Mouse (Mus musculus) intestine, postnatal 0 days (tissue): ENCODE measurements around the gene Son. TPM values are rescaled to one million over a fixed set of nuclear protein-coding genes. Genes with fewer than 3 reads are reported as not detected.

ENCODE experiments used
- ATAC-seq: fragments of 200-750 bp; cut with Nextera tagmentation; 2 replicates; pipeline ENCODE4 v1.8.0; 2017; ENCODE audit warnings: mild to moderate bottlenecking, moderate TSS enrichment, moderate library complexity
- H3K27ac ChIP-seq: fragments of 300-500 bp; sonication (generic); 2 replicates; pipeline ENCODE4 v1.5.1; 2014; ENCODE audit warnings: mild to moderate bottlenecking, low read depth, low read length, moderate library complexity
- H3K27me3 ChIP-seq: fragments of 300-500 bp; sonication (generic); replicated peaks from 2 replicates; pipeline ENCODE4 v1.6.1; 2014; ENCODE audit warnings: low read length, mixed read lengths; ENCODE audit not compliant: control insufficient read depth, insufficient read depth
- H3K36me3 ChIP-seq: fragments of 300-500 bp; sonication (generic); 2 replicates; pipeline ENCODE4 v1.6.1; 2014; ENCODE audit warnings: mild to moderate bottlenecking, moderate library complexity; ENCODE audit not compliant: control insufficient read depth, insufficient read depth
- H3K4me1 ChIP-seq: fragments of 300-500 bp; sonication (generic); replicated peaks from 2 replicates; pipeline ENCODE4 v1.6.1; 2014; ENCODE audit warnings: antibody characterized with exemption, low read length, mixed read lengths; ENCODE audit not compliant: control insufficient read depth, insufficient read depth
- H3K4me2 ChIP-seq: fragments of 300-500 bp; sonication (generic); replicated peaks from 2 replicates; pipeline ENCODE4 v1.6.1; 2014; ENCODE audit warnings: low read depth, mild to moderate bottlenecking, moderate library complexity
- H3K4me3 ChIP-seq: fragments of 300-500 bp; sonication (generic); 2 replicates; pipeline ENCODE4 v1.5.1; 2014; ENCODE audit warnings: low read depth, low read length
- H3K9ac ChIP-seq: fragments of 300-500 bp; sonication (generic); 2 replicates; pipeline ENCODE4 v1.6.1; 2014; ENCODE audit warnings: mild to moderate bottlenecking, low read depth, low read length
- H3K9me3 ChIP-seq: fragments of 300-500 bp; sonication (generic); 2 replicates; pipeline ENCODE4 v1.6.1; 2016; ENCODE audit warnings: mixed run types; ENCODE audit not compliant: control insufficient read depth
- CTCF ChIP-seq: sonication (generic); IDR thresholded peaks from 2 replicates; pipeline ENCODE4 v1.5.1; 2016; ENCODE audit warnings: low read depth, mild to moderate bottlenecking, control low read depth, antibody characterized with exemption, moderate library complexity
- WGBS: fragments of 180-500 bp; shearing (Covaris S2); extraction: QIAGEN DNeasy Blood & Tissue Kit; methylation state at CpG from one replicate; pipeline ENCODE4 v1.1.7; 2014; 5-methylcytosine and 5-hydroxymethylcytosine counted together
- polyA plus RNA-seq: library from polyadenylated mRNA; unstranded; fragments of >200 nt; fragmentation: Nextera tagmentation; extraction: Ambion mirVana; gene quantifications from 2 replicates; pipeline ENCODE4 v1.2.1, GENCODE M21; 2015

Gene Son
- polyA plus RNA-seq, 1 experiment from 2014 or later = 71.1 TPM

DNA sequence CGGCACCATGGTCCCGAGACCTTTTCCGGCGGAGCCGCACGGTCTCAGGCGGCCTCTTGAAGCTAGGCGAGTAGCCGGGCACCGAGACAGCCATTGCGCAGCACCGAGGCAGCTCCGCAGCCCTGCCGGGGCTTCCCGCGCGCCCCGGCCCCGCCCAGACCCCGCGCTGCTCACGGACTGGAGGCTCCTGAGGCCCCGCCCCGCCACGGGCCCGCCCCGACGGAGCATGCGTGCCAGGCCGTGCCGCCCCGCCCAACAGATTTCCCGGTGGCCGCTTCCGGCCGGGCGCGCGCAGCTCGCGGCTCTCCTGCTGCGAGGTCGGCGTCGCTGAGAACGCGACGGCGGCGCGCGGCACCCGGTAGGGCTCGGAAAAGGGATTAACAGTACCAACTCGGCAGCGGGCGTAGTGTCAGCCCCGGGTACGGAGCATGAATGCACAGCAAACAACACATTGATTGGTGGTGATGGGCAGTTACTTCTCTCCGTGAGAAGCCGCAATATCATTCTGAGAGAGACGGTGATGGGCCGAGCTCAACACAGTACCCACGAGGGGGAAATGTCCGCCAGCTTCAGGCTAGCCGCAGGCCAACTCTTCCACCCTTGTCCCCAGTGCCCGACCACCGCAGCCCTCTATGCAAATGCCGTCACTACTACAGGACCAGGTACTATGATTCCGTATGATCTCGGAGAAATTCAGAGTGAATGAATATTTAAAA, 41.5 kb downstream of the Son start, which contains the start of gene Donson:
TSS of gene Donson (minus strand) at position 152 of the 716 bp plus-strand sequence.
- Histone ChIP-seq H3K27ac (peak within 1 kb of the TSS; percentile 77), H3K4me2 (peak within 1 kb of the TSS; percentile 100), H3K4me3 (peak within 1 kb of the TSS; percentile 90), H3K36me3 (peaks cover 7% of the 10 kb centered on the region), H3K27me3 (no peaks in the 10 kb centered on the region), H3K4me1 (no peaks in the 10 kb centered on the region), H3K9ac (peak within 1 kb of the TSS; percentile 88), H3K9me3 (no peaks in the 10 kb centered on the region)
- under 1% methylated on average over 71 of the region's 71 CpGs for WGBS
- ATAC-seq = peak; percentile 96
- TF ChIP-seq CTCF = no peak

DNA sequence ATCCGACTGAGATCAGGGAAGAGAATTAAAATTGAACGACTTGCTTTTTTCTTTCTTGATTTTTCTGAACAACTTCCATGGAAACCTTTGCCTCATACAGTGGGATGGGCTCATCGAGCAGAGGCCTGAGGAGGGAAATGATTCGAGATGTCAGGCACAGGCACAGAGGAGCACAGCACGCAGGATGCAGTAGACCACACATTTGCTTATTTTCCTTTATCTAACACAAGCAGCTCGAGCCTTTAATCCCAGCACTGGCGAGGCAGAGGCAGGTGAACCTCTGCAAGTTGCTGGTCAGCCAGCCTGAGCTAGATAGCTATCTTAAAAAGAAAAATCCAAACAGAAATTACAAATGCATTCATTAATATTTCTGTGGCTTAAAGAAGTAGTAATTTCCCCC, 42.5 kb downstream of the Son start:
- H3K4me1 ChIP-seq = no peaks in the 10 kb centered on the region
- H3K9me3 ChIP-seq = no peaks in the 10 kb centered on the region
- ATAC-seq = no peak
- no peaks in the 10 kb centered on the region for H3K27me3 ChIP-seq
- 55% methylated on average over 7 of the region's 7 CpGs for WGBS
- no peaks in the 10 kb centered on the region; the same call in 1 of the 2 replicates for H3K36me3 ChIP-seq
- H3K9ac ChIP-seq = no peak overlapping the region
- no peak overlapping the region for H3K4me2 ChIP-seq
- no peak overlapping the region for H3K4me3 ChIP-seq
- no peak overlapping the region for H3K27ac ChIP-seq
- TF ChIP-seq CTCF = no peak

DNA sequence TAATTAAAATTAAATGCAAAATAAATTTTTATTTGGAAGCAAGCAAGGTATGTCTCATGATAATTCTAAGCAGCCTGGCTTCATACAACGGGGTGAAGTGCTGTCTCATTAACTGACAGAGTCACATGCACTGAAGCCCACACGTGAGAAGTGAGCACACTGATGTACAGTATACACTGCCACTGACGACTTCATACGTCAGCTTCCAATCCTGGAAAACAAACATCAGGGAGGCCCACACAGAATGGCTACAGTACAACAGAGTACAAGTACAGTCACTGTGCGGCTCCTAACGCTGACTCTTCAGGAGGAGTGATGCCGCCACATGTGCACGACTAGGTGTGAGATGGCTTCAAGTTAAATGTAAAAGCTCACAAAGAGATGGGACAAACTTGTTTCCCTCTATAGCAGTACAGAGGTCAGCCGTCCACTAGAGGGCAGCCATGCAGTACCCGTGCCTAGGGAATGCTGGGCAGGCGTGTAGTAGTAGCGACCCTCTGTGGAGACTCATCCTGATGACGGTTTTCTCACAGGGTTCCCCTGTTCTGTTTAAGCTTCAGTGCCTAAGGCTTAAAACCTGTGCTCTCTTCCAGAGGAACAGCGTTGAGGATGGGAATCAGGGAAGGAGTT, 47.3 kb downstream of the Son start:
- H3K9ac ChIP-seq = no peak overlapping the region
- 30% methylated on average over 14 of the region's 14 CpGs for WGBS
- no peak overlapping the region for H3K4me3 ChIP-seq
- H3K27ac ChIP-seq = no peak overlapping the region; the same call in 1 of the 2 replicates
- H3K4me2 ChIP-seq = no peak overlapping the region
- TF ChIP-seq CTCF = peak; percentile 98
- peak; percentile 78 for ATAC-seq
- H3K36me3 ChIP-seq = peaks cover 17% of the 10 kb centered on the region
- no peaks in the 10 kb centered on the region for H3K9me3 ChIP-seq
- H3K27me3 ChIP-seq = no peaks in the 10 kb centered on the region
- H3K4me1 ChIP-seq = no peaks in the 10 kb centered on the region

DNA sequence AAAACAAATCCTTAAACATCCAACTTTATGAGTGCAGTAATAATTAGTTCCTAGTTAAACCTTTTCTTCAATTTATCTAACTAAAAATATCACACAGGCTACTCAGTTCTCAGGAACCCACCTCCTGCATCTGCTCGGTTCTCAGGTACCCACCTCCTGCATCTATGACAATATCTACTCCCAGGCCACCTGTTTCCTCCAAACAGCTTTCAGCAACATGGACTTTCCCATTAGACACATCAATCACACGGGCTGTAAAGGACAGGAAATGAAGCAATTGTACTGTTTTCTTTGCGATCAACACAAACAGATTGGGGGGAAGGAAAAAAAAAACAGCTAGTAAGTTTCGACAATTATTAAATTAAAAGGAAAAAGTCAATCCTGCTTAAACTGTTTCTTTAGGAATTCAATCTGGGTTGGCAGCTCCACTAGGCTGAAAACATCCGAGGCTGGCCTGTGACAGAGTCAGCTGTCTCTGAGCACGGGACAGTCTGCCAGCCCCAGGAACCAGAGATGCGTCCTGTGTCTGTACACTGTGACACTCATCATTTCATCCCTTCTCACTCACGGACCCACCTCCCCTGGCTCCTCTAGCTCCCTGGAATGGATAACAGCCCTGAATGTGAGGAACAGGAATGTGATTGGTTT, 47.9 kb downstream of the Son start:
- TF ChIP-seq CTCF = no peak
- Histone ChIP-seq H3K4me3 (no peak overlapping the region), H3K27me3 (no peaks in the 10 kb centered on the region), H3K9ac (no peak overlapping the region), H3K9me3 (no peaks in the 10 kb centered on the region), H3K36me3 (peaks cover 19% of the 10 kb centered on the region), H3K4me1 (no peaks in the 10 kb centered on the region), H3K27ac (no peak overlapping the region), H3K4me2 (no peak overlapping the region)
- ATAC-seq = no peak
- WGBS = 60% methylated on average over 8 of the region's 8 CpGs

DNA sequence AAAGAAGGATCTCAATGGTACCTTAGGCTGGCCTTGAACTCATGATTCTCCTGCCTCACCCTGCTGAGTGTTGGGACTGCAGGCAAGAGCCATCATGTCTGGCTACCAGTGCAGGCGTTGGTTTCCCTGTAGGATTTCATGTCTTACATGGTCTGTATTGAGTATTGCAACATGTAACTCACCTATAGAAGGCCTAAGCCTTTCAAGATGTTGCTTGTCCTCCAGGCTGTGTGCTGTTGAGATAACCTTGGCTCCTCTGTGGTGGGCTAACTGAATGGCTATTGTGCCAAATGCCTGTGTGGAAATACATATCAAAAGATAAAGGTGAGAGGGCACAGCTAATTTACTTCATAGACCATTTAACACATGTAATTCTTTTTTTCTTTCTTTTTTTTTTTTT, 51.7 kb downstream of the Son start:
- no peak for TF ChIP-seq CTCF
- no peak overlapping the region for H3K9ac ChIP-seq
- 96% methylated on average over 1 of the region's 1 CpGs for WGBS
- H3K27me3 ChIP-seq = no peaks in the 10 kb centered on the region
- H3K4me2 ChIP-seq = no peak overlapping the region
- no peak overlapping the region for H3K27ac ChIP-seq
- H3K9me3 ChIP-seq = no peaks in the 10 kb centered on the region
- no peak overlapping the region for H3K4me3 ChIP-seq
- ATAC-seq = no peak
- peaks cover 10% of the 10 kb centered on the region for H3K4me1 ChIP-seq
- H3K36me3 ChIP-seq = peaks cover 33% of the 10 kb centered on the region

DNA sequence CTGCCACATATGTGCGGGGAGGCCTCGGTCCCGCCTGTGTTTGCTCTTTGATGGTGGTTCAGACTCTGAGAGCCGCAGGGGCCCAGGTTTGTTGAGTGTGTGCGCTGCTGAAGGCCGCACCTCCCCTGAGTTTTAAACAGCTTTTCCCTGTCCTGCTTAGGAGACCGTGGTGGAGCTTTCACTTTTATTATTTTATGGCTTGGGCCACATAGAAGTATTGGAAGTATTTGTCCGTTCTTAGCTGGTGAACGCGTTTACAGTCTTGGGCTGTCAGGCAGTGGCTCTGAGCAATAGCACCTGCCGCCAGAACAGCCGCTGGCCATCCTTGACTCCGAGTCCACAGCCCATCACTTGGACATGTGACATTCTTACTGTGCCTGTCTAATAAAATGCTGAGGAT, 54.6 kb downstream of the Son start:
- TF ChIP-seq CTCF = no peak
- Histone ChIP-seq H3K4me2 (peak overlapping the region; percentile 35), H3K36me3 (peaks cover 48% of the 10 kb centered on the region), H3K4me1 (peaks cover 10% of the 10 kb centered on the region), H3K27ac (peak overlapping the region; percentile 15; the same call in 1 of the 2 replicates), H3K9me3 (no peaks in the 10 kb centered on the region), H3K27me3 (no peaks in the 10 kb centered on the region), H3K9ac (no peak overlapping the region), H3K4me3 (no peak overlapping the region)
- no peak for ATAC-seq
- 32% methylated on average over 13 of the region's 13 CpGs for WGBS
